ENCODE assay signal across 8 mouse cellular contexts in genomic region chr10:79811736-79812637, GRCm38 (mm10). TPM values are rescaled to one million over a fixed set of nuclear protein-coding genes. Genes with fewer than 3 reads are reported as not detected.
DNase-seq lines count a peak whose midpoint lies in the region; ATAC-seq lines count a peak whose summit lies in the region.

No protein-coding gene starts in this region.

- H3K27ac ChIP-seq in hindbrain, embryonic 12.5 days, result peak overlapping the region; percentile 40; the same call in 1 of the 2 replicates

- peaks cover 15% of the 10 kb centered on the region for H3K4me1 ChIP-seq in hindbrain, embryonic 12.5 days

- H3K36me3 ChIP-seq in hindbrain, embryonic 12.5 days, result peaks cover 72% of the 10 kb centered on the region

- H3K27me3 ChIP-seq in hindbrain, embryonic 12.5 days, result no peaks in the 10 kb centered on the region

- 0 out of 2 replicates have a peak, but pooled peaks have one; percentile 41 for ATAC-seq in hindbrain, embryonic 12.5 days (ENCODE audit: low FRiP score)

- peak; percentile 81 for DNase-seq in MN1 (ENCODE audit: low spot score)
- DNase-seq in cerebellum, adult 8-10 months, result peak; percentile 92
- peak; percentile 63 to 96 for DNase-seq in frontal cortex, adult 2 months (ENCODE audit: extremely low spot score in 1 of 2, low spot score in 1 of 2)
- peak; percentile 82 to 87 for DNase-seq in layer of hippocampus, postnatal 14 days (ENCODE audit: low spot score in 2 of 2)
- peak; percentile 89 for DNase-seq in lung, postnatal 10 days
- peak; percentile 91 for DNase-seq in retina, embryonic 14.5 days (ENCODE audit: low spot score)
- peak; percentile 83 to 88 for DNase-seq in thymus, postnatal 36 days

- no peak overlapping the region for H3K4me2 ChIP-seq in hindbrain, embryonic 12.5 days (replicated peaks)

- H3K9me3 ChIP-seq in hindbrain, embryonic 12.5 days (replicated peaks), result no peaks in the 10 kb centered on the region

- no peak overlapping the region for H3K9ac ChIP-seq in hindbrain, embryonic 12.5 days

- no peak overlapping the region for H3K4me3 ChIP-seq in hindbrain, embryonic 12.5 days

- WGBS in hindbrain, embryonic 12.5 days, result 30% methylated on average over 15 of the region's 15 CpGs

RNA-seq across cellular contexts. Expression of gene Misp, which starts 8.8 kb away (rescaled TPM):
- 0.40 and 0.71 TPM in 2 replicates for polyA plus RNA-seq in frontal cortex, adult 2 months (2012; rRNA removed)
- polyA plus RNA-seq in hindbrain, embryonic 12.5 days (2016; fragmentation: Nextera tagmentation; extraction: Ambion mirVana), result 1.3 and 2.1 TPM in 2 replicates
- total RNA-seq in layer of hippocampus, postnatal 14 days (2021), result under 1 TPM; 0.26 to 0.53 TPM

RNA-seq across cellular contexts. Expression of gene Palm, which starts 18.6 kb away (rescaled TPM):
- polyA plus RNA-seq in frontal cortex, adult 2 months (2012; rRNA removed), result 325 and 370 TPM in 2 replicates
- 189 and 198 TPM in 2 replicates for polyA plus RNA-seq in hindbrain, embryonic 12.5 days (2016; fragmentation: Nextera tagmentation; extraction: Ambion mirVana)
- total RNA-seq in layer of hippocampus, postnatal 14 days (2021), result 100 to 1,000 TPM; 356 to 379 TPM

RNA-seq across cellular contexts. Expression of gene Prss57, which starts 21.2 kb away (rescaled TPM):
- polyA plus RNA-seq in frontal cortex, adult 2 months (2012; rRNA removed), result 1.00 and 1.1 TPM in 2 replicates
- 0.23 and 0.30 TPM in 2 replicates for polyA plus RNA-seq in hindbrain, embryonic 12.5 days (2016; fragmentation: Nextera tagmentation; extraction: Ambion mirVana)
- total RNA-seq in layer of hippocampus, postnatal 14 days (2021), result under 1 TPM in 1 of 2 experiments, not detected in 1; 0.16 TPM

RNA-seq across cellular contexts. Expression of gene Fstl3, which starts 34.9 kb away (rescaled TPM):
- 5.6 and 7.0 TPM in 2 replicates for polyA plus RNA-seq in frontal cortex, adult 2 months (2012; rRNA removed)
- polyA plus RNA-seq in hindbrain, embryonic 12.5 days (2016; fragmentation: Nextera tagmentation; extraction: Ambion mirVana), result 2.3 and 2.7 TPM in 2 replicates
- total RNA-seq in layer of hippocampus, postnatal 14 days (2021), result 1 to 10 TPM; 1.2 to 2.4 TPM

RNA-seq across cellular contexts. Expression of gene Ptbp1, which starts 42.2 kb away (rescaled TPM):
- polyA plus RNA-seq in frontal cortex, adult 2 months (2012; rRNA removed), result 59.5 and 71.5 TPM in 2 replicates
- 201 and 211 TPM in 2 replicates for polyA plus RNA-seq in hindbrain, embryonic 12.5 days (2016; fragmentation: Nextera tagmentation; extraction: Ambion mirVana)
- total RNA-seq in layer of hippocampus, postnatal 14 days (2021), result 10 to 100 TPM; 62.9 to 70.2 TPM
